Mouse (Mus musculus) forebrain, embryonic 13.5 days (tissue): ENCODE results near the gene Rlbp1. TPM values are rescaled to one million over a fixed set of nuclear protein-coding genes. Genes with fewer than 3 reads are reported as not detected.
A peak's percentile ranks its signal among the peaks of the same experiment; 100 is the strongest.

Experiments used
- ATAC-seq: fragments of 200-750 bp; cut with Nextera tagmentation; 2 replicates; pipeline ENCODE4 v1.8.0; 2017
- H3K27ac ChIP-seq: fragments of 300-500 bp; sonication (generic); 2 replicates; pipeline ENCODE4 v1.5.1; 2015; ENCODE audit warnings: inconsistent platforms, mild to moderate bottlenecking, moderate library complexity
- H3K27me3 ChIP-seq: fragments of 300-500 bp; sonication (generic); 2 replicates; pipeline ENCODE4 v1.6.1; 2015; ENCODE audit warnings: mild to moderate bottlenecking, inconsistent platforms
- H3K36me3 ChIP-seq: fragments of 300-500 bp; sonication (generic); 2 replicates; pipeline ENCODE4 v1.6.1; 2015; ENCODE audit warnings: mild to moderate bottlenecking, inconsistent platforms; ENCODE audit not compliant: poor library complexity, severe bottlenecking
- H3K4me1 ChIP-seq: fragments of 300-500 bp; sonication (generic); 2 replicates; pipeline ENCODE4 v1.6.1; 2015; ENCODE audit warnings: inconsistent platforms
- H3K4me2 ChIP-seq: fragments of 300-500 bp; sonication (generic); 2 replicates; pipeline ENCODE4 v1.6.1; 2015; ENCODE audit warnings: inconsistent platforms, mild to moderate bottlenecking, moderate library complexity
- H3K4me3 ChIP-seq: fragments of 300-500 bp; sonication (generic); 2 replicates; pipeline ENCODE4 v1.5.1; 2015; ENCODE audit warnings: mild to moderate bottlenecking, inconsistent platforms
- H3K9ac ChIP-seq: fragments of 300-500 bp; sonication (generic); 2 replicates; pipeline ENCODE4 v1.6.1; 2015; ENCODE audit warnings: mild to moderate bottlenecking, inconsistent platforms
- H3K9me3 ChIP-seq: fragments of 300-500 bp; sonication (generic); replicated peaks from 2 replicates; pipeline ENCODE4 v1.6.1; 2016; ENCODE audit warnings: inconsistent platforms
- WGBS: fragments of 180-500 bp; shearing (Covaris S2); methylation state at CpG from one replicate; pipeline ENCODE4 v1.1.7; 2015; 5-methylcytosine and 5-hydroxymethylcytosine counted together
- polyA plus RNA-seq: library from polyadenylated mRNA; unstranded; fragments of >200 nt; fragmentation: Nextera tagmentation; extraction: Ambion mirVana; gene quantifications from 2 replicates; pipeline ENCODE4 v1.2.1, GENCODE M21; 2015

The Rlbp1 gene
- polyA plus RNA-seq, 1 experiment from 2014 or later = 52.8 TPM

DNA sequence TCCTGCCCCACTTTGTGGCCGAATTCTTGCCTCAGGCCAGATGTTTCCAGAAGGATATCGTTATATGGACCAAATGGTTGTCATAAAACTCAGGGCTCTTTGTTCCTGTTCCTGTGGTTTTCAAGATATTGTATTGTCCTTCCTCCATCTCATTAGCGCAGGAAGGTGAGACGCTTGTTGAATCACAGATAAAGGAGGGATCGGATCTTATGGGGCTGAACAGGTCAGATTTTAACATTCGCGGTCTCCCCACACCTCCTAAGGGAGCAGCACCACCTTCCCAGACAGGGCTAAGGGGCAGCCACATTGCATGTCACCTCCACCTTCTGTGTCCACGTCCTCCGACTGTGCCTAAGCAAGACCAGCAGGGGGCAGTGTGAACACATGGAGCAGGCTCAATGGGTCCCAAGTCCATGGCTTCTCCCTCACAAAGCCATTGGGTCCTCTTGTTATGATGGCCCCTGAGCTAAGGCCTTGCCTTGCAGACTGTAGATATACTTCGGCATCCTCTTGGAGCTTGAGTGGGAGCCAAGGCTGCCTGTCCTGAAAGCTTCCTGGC is 15.4 kb downstream of the Rlbp1 start:
- no peak overlapping the region for H3K4me3 ChIP-seq
- H3K27ac ChIP-seq = no peak overlapping the region

DNA sequence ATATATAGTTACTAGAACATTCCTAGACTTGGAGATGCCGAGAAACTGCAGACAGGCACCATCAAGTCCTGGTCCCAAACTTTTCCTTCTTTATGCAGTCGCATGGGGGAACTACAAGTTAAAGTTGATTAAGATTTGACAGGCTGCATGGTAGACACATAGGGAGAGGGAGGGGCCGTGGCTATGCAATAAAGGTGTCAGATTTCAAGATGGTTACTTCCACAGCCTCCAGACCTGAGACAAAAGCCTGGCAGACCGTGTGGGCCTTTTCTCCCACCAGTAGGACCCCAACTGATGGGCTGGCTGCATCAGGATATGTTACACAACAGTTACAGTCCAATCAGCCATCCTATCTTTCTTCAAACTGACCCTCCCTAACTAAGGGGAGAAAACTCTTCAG is 17.4 kb downstream of the Rlbp1 start:
- Histone ChIP-seq H3K27ac (no peak overlapping the region), H3K9me3 (no peaks in the 10 kb centered on the region), H3K4me2 (no peak overlapping the region), H3K27me3 (no peaks in the 10 kb centered on the region), H3K4me3 (no peak overlapping the region), H3K36me3 (peaks cover 8% of the 10 kb centered on the region; the same call in 1 of the 2 replicates), H3K4me1 (no peaks in the 10 kb centered on the region), H3K9ac (no peak overlapping the region)
- WGBS = 46% methylated on average over 4 of the region's 4 CpGs
- ATAC-seq = no peak

More for the DNA sequence above, 15.4 kb downstream of the Rlbp1 start:
- 48% methylated on average over 10 of the region's 10 CpGs for WGBS
- peak; percentile 72 for ATAC-seq
- Histone ChIP-seq H3K36me3 (no peaks in the 10 kb centered on the region), H3K4me1 (no peaks in the 10 kb centered on the region), H3K9ac (no peak overlapping the region), H3K9me3 (no peaks in the 10 kb centered on the region), H3K27me3 (no peaks in the 10 kb centered on the region), H3K4me2 (no peak overlapping the region)

DNA sequence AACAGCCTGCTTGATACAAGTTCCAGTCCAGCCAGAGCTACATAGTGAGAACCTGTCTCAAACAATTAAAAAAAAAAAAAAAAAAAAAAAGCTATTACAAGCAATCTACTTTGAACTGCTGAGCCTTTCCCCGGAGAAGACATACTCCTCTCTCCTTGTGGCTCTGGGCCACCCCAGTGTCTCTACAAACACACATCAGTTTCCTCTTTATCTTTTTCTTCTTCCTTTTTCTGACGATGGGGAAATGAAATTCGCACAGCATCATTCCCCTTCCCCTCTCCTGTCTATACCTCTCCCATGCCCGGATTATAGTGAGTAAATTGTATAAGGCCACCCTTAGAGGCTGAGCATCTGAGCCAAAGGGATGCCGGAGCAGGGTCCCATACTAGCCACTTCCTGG is 18.2 kb downstream of the Rlbp1 start:
- H3K4me3 ChIP-seq = no peak overlapping the region
- H3K27me3 ChIP-seq = no peaks in the 10 kb centered on the region
- WGBS = 93% methylated on average over 5 of the region's 5 CpGs
- H3K9me3 ChIP-seq = no peaks in the 10 kb centered on the region
- no peak overlapping the region for H3K9ac ChIP-seq
- H3K4me1 ChIP-seq = no peaks in the 10 kb centered on the region
- no peak overlapping the region for H3K27ac ChIP-seq
- H3K4me2 ChIP-seq = no peak overlapping the region
- peaks cover 8% of the 10 kb centered on the region; the same call in 1 of the 2 replicates for H3K36me3 ChIP-seq
- no peak for ATAC-seq

DNA sequence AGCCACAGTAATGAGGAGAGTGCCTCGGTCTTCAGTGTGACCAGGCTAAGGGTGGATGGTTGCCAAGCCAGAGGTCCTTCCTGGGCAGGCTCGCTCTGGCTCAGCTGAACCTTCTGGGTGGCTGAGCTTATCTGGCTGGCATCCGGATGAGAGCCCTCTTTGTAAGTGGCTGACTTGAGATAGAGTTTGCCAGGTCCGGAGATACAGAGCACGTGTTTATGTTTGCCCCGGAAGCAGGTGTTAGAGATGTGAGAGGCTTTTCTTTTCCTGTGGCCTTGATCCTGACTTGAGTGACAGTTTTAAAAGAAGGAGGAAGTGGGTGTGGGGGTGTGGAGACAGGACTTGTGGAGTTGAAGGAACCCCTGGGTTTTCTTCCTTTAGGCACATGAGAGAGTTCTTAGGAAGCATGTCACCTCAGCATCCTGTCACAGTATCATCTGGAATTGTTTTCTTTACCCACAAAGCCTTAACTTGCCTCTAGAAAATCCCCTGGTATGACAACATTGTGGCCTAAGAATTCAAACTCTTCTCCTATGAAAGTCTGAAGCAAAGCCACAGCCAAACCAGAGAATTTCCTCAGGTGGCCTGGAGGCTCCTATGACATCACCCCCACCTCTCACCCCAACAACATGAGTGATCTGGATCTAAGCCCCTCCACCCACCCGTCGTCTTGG is 23.3 kb downstream of the Rlbp1 start:
- peak; percentile 37; the same call in 1 of the 2 replicates for ATAC-seq
- Histone ChIP-seq H3K27ac (peak overlapping the region; percentile 60; the same call in 1 of the 2 replicates), H3K4me3 (no peak overlapping the region), H3K4me2 (no peak overlapping the region), H3K9me3 (no peaks in the 10 kb centered on the region), H3K27me3 (no peaks in the 10 kb centered on the region), H3K9ac (no peak overlapping the region), H3K4me1 (peaks cover 34% of the 10 kb centered on the region), H3K36me3 (peaks cover 48% of the 10 kb centered on the region)
- 66% methylated on average over 8 of the region's 8 CpGs for WGBS

DNA sequence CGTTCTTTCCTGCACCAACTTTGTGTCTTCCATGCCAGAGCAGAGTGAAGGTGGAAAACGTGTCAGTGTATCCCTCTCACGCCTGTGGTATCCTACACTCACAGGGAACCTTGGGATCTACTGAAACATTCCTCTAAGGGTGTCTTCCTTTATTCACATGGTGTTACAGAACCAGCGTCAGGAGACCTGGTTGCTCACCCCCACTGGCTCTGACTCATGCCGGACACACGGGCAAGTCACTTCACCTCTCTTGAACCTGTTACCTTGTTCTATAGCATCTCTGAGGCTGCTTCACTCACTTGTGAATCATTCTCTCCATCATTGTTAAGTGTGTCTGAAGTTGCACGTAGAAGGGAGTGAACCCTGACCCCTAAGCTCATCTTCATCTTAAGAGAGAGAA is 24.0 kb downstream of the Rlbp1 start:
- H3K4me1 ChIP-seq = peaks cover 34% of the 10 kb centered on the region
- no peaks in the 10 kb centered on the region for H3K27me3 ChIP-seq
- no peak overlapping the region for H3K4me3 ChIP-seq
- 88% methylated on average over 7 of the region's 7 CpGs for WGBS
- no peaks in the 10 kb centered on the region for H3K9me3 ChIP-seq
- no peak; the same call in 1 of the 2 replicates for ATAC-seq
- H3K9ac ChIP-seq = no peak overlapping the region
- no peak overlapping the region for H3K4me2 ChIP-seq
- H3K27ac ChIP-seq = peak overlapping the region; percentile 60
- H3K36me3 ChIP-seq = peaks cover 55% of the 10 kb centered on the region

DNA sequence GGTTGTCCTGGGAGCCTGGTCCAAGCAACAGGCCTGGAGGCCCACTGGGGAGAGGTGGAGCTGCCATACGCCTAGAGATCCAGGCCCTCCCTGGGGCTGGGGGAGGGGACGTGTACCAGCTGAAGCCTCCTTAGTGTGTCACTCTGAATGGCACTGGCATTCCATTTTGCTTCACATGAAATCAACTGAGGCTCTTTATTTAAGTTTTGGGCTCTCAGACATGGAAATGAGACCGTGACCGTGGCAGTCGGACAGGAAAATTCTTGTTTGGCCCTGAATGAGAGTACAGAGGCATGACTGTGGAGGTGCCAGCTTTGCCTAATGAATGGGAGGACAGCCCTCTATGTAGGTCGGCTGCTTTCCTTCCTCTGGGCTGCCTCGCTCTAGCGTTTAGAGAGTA is 24.6 kb downstream of the Rlbp1 start:
- Histone ChIP-seq H3K4me3 (no peak overlapping the region), H3K27me3 (no peaks in the 10 kb centered on the region), H3K27ac (peak overlapping the region; percentile 60), H3K9ac (no peak overlapping the region), H3K4me1 (peaks cover 34% of the 10 kb centered on the region), H3K9me3 (no peaks in the 10 kb centered on the region), H3K36me3 (peaks cover 60% of the 10 kb centered on the region), H3K4me2 (0 out of 2 replicates have a peak overlapping the region, but pooled peaks have one; percentile 4)
- ATAC-seq = peak; percentile 91
- WGBS = 46% methylated on average over 8 of the region's 8 CpGs

DNA sequence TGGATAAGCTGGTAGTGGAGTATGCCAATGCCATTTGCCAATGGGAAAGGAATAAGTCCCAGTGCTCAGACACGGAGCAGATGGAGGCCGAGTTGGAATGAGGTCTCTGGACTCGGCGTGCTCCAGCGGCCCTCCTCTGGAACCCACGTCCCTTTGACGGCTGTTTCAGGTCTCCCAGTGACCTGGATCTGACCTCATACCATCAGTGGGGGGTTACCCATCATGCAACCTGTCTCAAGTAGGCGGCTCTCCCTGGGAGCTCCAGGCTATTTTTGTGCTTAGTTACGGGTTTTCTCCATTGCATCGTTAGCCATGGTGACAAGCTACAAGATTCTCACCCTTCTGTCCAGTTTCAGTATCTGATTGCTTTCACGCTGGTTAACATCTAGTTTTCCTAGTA is 26.8 kb downstream of the Rlbp1 start:
- Histone ChIP-seq H3K36me3 (peaks cover 72% of the 10 kb centered on the region), H3K9ac (no peak overlapping the region), H3K9me3 (no peaks in the 10 kb centered on the region), H3K4me3 (no peak overlapping the region), H3K27me3 (no peaks in the 10 kb centered on the region), H3K27ac (no peak overlapping the region; the same call in 1 of the 2 replicates), H3K4me1 (peaks cover 34% of the 10 kb centered on the region), H3K4me2 (no peak overlapping the region)
- ATAC-seq = no peak
- WGBS = 70% methylated on average over 11 of the region's 11 CpGs

DNA sequence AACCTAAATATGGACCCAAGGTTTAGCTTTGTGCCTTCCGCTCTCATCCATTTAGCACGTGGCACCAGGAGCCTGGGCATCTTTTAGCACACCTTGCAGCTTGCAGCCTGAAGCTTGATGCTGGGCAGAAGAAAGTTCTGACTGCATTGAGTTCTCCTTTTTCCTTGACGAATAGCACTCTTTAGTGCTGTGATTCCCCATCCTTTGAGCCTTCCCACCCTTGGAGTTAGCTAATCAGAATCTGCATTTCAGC is 27.7 kb downstream of the Rlbp1 start:
- no peak for ATAC-seq
- no peak overlapping the region for H3K4me2 ChIP-seq
- no peak overlapping the region for H3K4me3 ChIP-seq
- H3K9ac ChIP-seq = no peak overlapping the region
- no peak overlapping the region for H3K27ac ChIP-seq
- 88% methylated on average over 3 of the region's 3 CpGs for WGBS
- H3K27me3 ChIP-seq = no peaks in the 10 kb centered on the region
- H3K36me3 ChIP-seq = peaks cover 78% of the 10 kb centered on the region
- no peaks in the 10 kb centered on the region for H3K9me3 ChIP-seq
- H3K4me1 ChIP-seq = peaks cover 34% of the 10 kb centered on the region

DNA sequence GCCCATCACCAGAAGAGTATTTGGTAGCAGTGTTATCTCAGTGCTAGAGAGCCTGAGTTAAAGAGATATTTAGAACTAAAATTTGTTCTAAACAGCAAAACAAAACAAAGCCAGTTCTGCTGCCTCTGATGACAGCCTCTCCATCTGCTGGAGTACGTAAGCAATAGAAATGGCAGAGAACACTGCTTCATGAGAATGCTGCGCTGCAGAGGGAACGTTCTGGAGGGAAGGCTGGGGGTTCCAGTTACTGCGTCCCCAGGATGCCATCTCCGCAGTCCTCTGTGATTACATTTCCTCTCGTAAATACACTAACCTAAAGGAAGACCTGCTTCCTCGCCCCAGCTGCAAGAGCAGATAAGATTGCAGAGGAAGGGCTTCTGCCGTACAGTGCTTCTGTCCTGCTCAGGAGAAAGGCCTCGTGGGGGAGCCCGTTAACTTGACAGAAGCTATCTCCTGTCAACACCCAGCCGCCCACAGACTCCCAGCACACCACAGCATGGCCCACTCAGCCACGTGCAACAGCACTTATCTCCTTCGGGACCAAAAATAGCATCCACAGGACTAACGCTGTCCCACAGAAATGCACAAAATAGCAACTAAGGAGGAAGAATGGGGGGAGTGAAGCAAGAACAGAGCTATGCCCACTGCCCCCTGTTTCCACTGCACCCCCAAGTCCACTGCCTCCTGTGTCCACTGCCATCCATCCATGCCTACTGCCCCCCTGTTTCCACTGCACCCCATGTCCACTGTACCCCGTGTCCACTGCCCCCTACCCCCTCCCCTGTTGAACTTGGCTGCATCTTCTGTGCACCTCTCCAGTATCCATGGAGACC is 28.3 kb downstream of the Rlbp1 start:
- H3K27me3 ChIP-seq = no peaks in the 10 kb centered on the region
- H3K9ac ChIP-seq = no peak overlapping the region
- H3K4me1 ChIP-seq = peaks cover 33% of the 10 kb centered on the region
- no peaks in the 10 kb centered on the region for H3K9me3 ChIP-seq
- ATAC-seq = no peak
- H3K4me2 ChIP-seq = no peak overlapping the region
- H3K36me3 ChIP-seq = peaks cover 83% of the 10 kb centered on the region
- no peak overlapping the region for H3K27ac ChIP-seq
- WGBS = 84% methylated on average over 15 of the region's 15 CpGs
- H3K4me3 ChIP-seq = no peak overlapping the region

DNA sequence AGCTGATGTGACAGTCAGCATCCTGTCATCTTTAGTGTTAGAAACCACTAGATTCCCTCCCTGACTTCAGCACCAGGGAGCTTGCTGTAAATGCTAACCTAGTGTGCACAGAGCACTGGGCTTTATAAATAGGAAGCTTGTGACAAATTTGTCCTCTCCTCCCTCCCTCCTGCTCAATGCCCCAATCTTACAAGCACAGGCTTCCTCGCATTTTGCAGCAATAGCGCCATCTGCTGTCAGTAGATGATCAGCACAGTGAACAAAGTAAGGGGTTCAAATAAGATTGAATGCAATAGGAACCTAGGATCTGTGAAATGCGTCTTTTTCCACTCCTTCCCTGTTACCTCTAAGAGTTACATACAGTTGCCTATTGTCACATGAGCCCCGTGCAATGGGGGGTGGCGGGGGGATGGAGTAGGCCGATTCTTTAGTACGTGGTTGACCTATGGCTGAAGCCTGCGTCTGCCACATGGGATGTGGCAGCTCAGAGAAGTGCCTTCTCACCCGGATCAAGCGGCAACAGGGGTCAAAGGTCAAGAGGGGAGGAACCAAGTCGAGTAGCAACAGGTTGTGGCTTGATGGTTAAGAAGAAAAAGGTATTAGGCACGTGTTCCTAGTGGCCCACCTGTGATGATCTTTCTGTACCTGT is 37.0 kb downstream of the Rlbp1 start:
- no peak overlapping the region for H3K9ac ChIP-seq
- H3K27me3 ChIP-seq = no peaks in the 10 kb centered on the region
- ATAC-seq = peak; percentile 79
- no peak overlapping the region for H3K4me2 ChIP-seq
- WGBS = 33% methylated on average over 12 of the region's 12 CpGs
- H3K9me3 ChIP-seq = no peaks in the 10 kb centered on the region
- no peaks in the 10 kb centered on the region for H3K4me1 ChIP-seq
- no peak overlapping the region for H3K4me3 ChIP-seq
- peaks cover 72% of the 10 kb centered on the region for H3K36me3 ChIP-seq
- no peak overlapping the region for H3K27ac ChIP-seq

DNA sequence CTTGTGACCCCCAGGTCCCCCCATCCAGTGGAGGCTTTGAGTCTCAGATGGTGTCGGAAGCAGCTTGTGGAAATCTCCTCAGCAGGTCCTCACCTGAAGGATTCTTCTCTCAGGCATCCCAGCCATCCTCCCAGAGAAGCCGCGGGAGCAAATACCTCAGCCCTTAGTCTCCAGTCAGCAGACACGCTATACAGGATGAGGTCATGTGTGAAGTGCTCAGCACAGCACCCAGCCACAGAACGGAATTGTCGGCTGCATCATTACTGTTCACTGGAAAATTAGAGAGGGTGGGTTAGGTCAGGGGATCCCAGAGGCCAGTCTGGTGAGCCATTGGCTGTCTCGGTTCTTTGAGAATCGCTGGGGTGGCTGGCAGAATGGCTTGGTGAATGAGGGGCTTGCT is 38.0 kb downstream of the Rlbp1 start:
- Histone ChIP-seq H3K9ac (no peak overlapping the region), H3K27me3 (no peaks in the 10 kb centered on the region), H3K4me1 (no peaks in the 10 kb centered on the region), H3K4me3 (no peak overlapping the region), H3K27ac (no peak overlapping the region), H3K4me2 (no peak overlapping the region), H3K36me3 (peaks cover 72% of the 10 kb centered on the region), H3K9me3 (no peaks in the 10 kb centered on the region)
- 87% methylated on average over 8 of the region's 8 CpGs for WGBS
- no peak for ATAC-seq
